Mouse (Mus musculus) bone marrow, adult 2 months (tissue): ENCODE data around the gene Rsu1.

Experiments
- CTCF ChIP-seq: fragments of 200-500 bp; IDR thresholded peaks from 2 replicates; pipeline ENCODE4 v1.5.1; 2011; ENCODE audit warnings: low read length, control low read depth; ENCODE audit not compliant: control insufficient read depth, insufficient read depth
- POLR2A ChIP-seq: fragments of 200-500 bp; IDR thresholded peaks from 2 replicates; pipeline ENCODE4 v1.6.1; 2011; ENCODE audit warnings: low read depth, mild to moderate bottlenecking, control low read depth, low read length, borderline replicate concordance; ENCODE audit not compliant: control insufficient read depth

DNA sequence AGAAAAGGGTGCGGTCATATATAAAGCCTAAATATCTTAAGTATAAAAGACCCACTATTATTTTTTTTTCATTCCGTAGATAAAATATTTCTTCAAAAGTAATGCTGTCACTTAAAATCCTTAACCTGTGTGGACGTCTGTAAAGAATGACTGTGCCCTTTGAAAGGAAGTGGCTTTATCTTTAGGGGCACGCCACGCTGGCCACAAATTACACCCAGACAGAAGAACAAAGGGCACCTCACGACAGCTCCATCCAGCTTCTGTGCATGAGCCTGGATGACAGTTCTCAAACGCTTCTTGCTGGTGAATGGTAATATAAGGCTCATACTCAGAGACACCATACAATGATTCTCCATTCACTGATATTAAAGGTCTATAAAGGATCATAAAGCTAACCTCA lies 75.7 kb downstream of the Rsu1 start:
- TF ChIP-seq CTCF (no peak), POLR2A (no peak)
